Mouse (Mus musculus) C2C12 (cell line): ENCODE measurements at regions not wholly inside any gene's neighbourhood (a gene's known extent, or its start where the extent isn't known, plus 50 kb on each side); places are given as distances from the start of the nearest gene placed in this dataset.

ENCODE experiments used
- H3K27me3 ChIP-seq: one replicate; pipeline ENCODE4 v1.6.1; 2011; ENCODE audit not compliant: control insufficient read depth, insufficient read depth, insufficient read length
- H3K36me3 ChIP-seq: one replicate; pipeline ENCODE4 v1.6.1; 2011; ENCODE audit not compliant: control insufficient read depth, insufficient read depth
- H3K4me3 ChIP-seq: one replicate; pipeline ENCODE4 v1.5.1; 2011; ENCODE audit warnings: mild to moderate bottlenecking, control low read depth; ENCODE audit not compliant: poor library complexity, insufficient read depth, severe bottlenecking
- H3K79me2 ChIP-seq: one replicate; pipeline ENCODE4 v1.6.1; 2011; ENCODE audit not compliant: control insufficient read depth, insufficient read depth
- H3K79me3 ChIP-seq: one replicate; pipeline ENCODE4 v1.6.1; 2011; ENCODE audit warnings: low read depth, control low read depth
- H3ac ChIP-seq: one replicate; pipeline ENCODE3; 2011; ENCODE audit warnings: low read depth; ENCODE audit not compliant: control insufficient read depth, insufficient read length
- CEBPB ChIP-seq: IDR thresholded peaks from one replicate; pipeline ENCODE4 v1.6.1; 2011; ENCODE audit warnings: low read depth, mild to moderate bottlenecking, control low read depth, moderate library complexity
- CTCF ChIP-seq: IDR thresholded peaks from one replicate; pipeline ENCODE4 v1.5.1; 2011; ENCODE audit not compliant: control insufficient read depth, insufficient read depth, insufficient read length
- FOSL1 ChIP-seq: IDR thresholded peaks from one replicate; pipeline ENCODE4 v1.8.0; 2011; ENCODE audit warnings: mild to moderate bottlenecking, low read length; ENCODE audit not compliant: poor library complexity, insufficient read depth, severe bottlenecking
- MAX ChIP-seq: IDR thresholded peaks from one replicate; pipeline ENCODE4 v1.6.1; 2011; ENCODE audit warnings: mild to moderate bottlenecking, control low read depth
- MYOD1 ChIP-seq: IDR thresholded peaks from one replicate; pipeline ENCODE4 v1.6.1; 2011; ENCODE audit warnings: low read depth; ENCODE audit not compliant: control insufficient read depth, insufficient read length
- MYOG ChIP-seq: IDR thresholded peaks from one replicate; pipeline ENCODE4 v1.6.1; 2011; ENCODE audit not compliant: control insufficient read depth, insufficient read length; ENCODE audit errors: extremely low read depth
- USF1 ChIP-seq: IDR thresholded peaks from one replicate; pipeline ENCODE4 v1.6.1; 2011; ENCODE audit warnings: low read depth, mild to moderate bottlenecking, control low read depth, moderate library complexity

- H3K36me3 ChIP-seq: no peaks in the 10 kb centered on the region
- no peaks in the 10 kb centered on the region for H3K79me3 ChIP-seq
- H3K79me2 ChIP-seq: no peaks in the 10 kb centered on the region
- H3ac ChIP-seq: no peak overlapping the region
- H3K4me3 ChIP-seq: no peak overlapping the region
- H3K27me3 ChIP-seq: peaks cover 3% of the 10 kb centered on the region
- TF ChIP-seq MYOD1 (no peak), FOSL1 (no peak), MAX (no peak), MYOG (no peak), CEBPB (no peak), CTCF (no peak), USF1 (no peak)
These were observed 56.4 kb upstream of the Adra2c start for GRCm38 (mm10) chr5:35221451-35222305.

DNA sequence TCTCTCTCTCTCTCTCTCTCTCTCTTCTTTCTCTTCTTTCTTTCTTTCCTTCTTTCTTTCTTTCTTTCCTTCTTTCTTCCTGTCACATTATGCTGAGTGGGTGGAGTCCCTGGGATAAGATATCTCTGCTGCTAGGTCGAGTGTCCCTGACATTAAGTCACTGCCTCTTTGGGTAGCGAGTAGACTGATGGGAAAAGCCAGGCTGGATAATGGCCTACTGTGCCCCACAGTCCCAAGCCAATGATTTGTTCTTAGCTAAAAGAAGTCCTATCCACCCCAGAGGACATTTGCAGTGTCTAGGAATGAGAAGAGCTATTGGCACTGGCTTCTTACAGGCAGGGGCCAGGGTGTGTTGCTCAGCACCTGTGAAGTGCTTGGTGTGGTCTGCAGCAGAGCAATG, 61.8 kb upstream of the Adra2c start:
- Histone ChIP-seq H3K79me3 (no peaks in the 10 kb centered on the region), H3K4me3 (no peak overlapping the region), H3K27me3 (peaks cover 32% of the 10 kb centered on the region), H3K79me2 (no peaks in the 10 kb centered on the region), H3ac (no peak overlapping the region), H3K36me3 (no peaks in the 10 kb centered on the region)
- TF ChIP-seq MYOG (no peak), MAX (no peak), FOSL1 (no peak)

GRCm38 (mm10) chr5:35215480-35216195, 62.5 kb upstream of the Adra2c start:
- H3K27me3 ChIP-seq: peaks cover 32% of the 10 kb centered on the region
- no peaks in the 10 kb centered on the region for H3K79me3 ChIP-seq
- TF ChIP-seq MAX: no peak
- no peak for TF ChIP-seq CTCF
- TF ChIP-seq MYOD1: no peak
- no peak for TF ChIP-seq CEBPB
- TF ChIP-seq FOSL1: no peak
- TF ChIP-seq USF1: no peak
- no peak for TF ChIP-seq MYOG
- no peak overlapping the region for H3ac ChIP-seq
- no peaks in the 10 kb centered on the region for H3K79me2 ChIP-seq
- H3K4me3 ChIP-seq: no peak overlapping the region
- no peaks in the 10 kb centered on the region for H3K36me3 ChIP-seq

DNA sequence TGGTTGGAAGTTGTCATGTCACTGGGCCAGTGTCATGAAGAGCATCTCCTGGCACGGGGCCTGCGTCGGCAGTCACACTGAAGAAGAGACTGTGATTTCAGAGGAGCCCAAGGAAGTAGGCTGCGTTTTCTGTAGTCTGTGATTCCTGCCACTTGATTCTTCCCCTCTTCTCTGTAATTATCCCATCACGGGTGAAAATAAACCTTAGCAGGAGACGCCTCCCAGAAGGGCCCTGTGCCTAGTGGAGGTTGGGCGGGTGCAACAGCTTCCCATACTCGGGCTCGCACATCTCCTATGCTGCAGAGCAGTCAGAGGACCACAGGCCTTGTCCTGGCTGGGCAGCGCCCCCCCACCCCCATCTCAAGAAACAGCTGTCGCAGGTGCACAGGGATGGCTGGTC, 63.1 kb upstream of the Adra2c start:
- TF ChIP-seq CTCF (no peak), MYOG (no peak)
- Histone ChIP-seq H3K79me3 (no peaks in the 10 kb centered on the region), H3K79me2 (no peaks in the 10 kb centered on the region), H3K4me3 (no peak overlapping the region), H3ac (no peak overlapping the region), H3K36me3 (no peaks in the 10 kb centered on the region), H3K27me3 (peaks cover 30% of the 10 kb centered on the region)

- H3K36me3 ChIP-seq: no peaks in the 10 kb centered on the region
- H3K4me3 ChIP-seq: no peak overlapping the region
- H3K27me3 ChIP-seq: peaks cover 35% of the 10 kb centered on the region
- no peak for TF ChIP-seq USF1
- no peak for TF ChIP-seq CTCF
- no peak for TF ChIP-seq MYOG
- TF ChIP-seq MAX: no peak
- TF ChIP-seq CEBPB: no peak
- no peak for TF ChIP-seq FOSL1
- no peak for TF ChIP-seq MYOD1
- H3K79me3 ChIP-seq: no peaks in the 10 kb centered on the region
- H3ac ChIP-seq: no peak overlapping the region
- no peaks in the 10 kb centered on the region for H3K79me2 ChIP-seq
These were observed 68.8 kb upstream of the Adra2c start for GRCm38 (mm10) chr5:35209348-35209747.

DNA sequence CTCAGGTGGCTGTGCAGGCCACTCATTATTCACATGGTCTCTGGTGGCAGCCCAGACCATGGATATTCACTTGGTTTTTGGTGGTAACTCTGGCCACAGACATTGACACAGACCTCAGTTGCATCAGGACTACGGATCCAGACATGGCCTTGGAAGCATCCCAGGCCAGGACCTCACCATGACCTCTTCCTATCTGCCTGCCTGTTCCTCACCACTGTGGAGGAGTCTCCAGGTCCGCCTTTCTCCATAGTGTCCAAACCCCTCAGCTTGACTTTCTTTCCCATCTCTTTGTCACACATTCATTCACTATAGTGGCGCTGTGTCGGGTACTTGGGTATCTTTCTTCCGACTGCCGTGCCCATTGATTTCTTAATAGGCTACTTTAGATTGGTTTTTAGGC, 74.1 kb upstream of the Adra2c start:
- no peak overlapping the region for H3ac ChIP-seq
- no peaks in the 10 kb centered on the region for H3K36me3 ChIP-seq
- H3K79me2 ChIP-seq: no peaks in the 10 kb centered on the region
- H3K27me3 ChIP-seq: peaks cover 20% of the 10 kb centered on the region
- no peak overlapping the region for H3K4me3 ChIP-seq
- no peaks in the 10 kb centered on the region for H3K79me3 ChIP-seq
- TF ChIP-seq CTCF (no peak), MYOG (no peak), FOSL1 (no peak), MAX (no peak), CEBPB (no peak), MYOD1 (no peak), USF1 (no peak)
